Mouse (Mus musculus): ENCODE measurements around the gene Zer1.
A peak's percentile ranks its signal among the peaks of the same experiment; 100 is the strongest.
"Not testable (repeated sequence)": the region's sequence is repeated elsewhere in the genome, so short reads cannot be mapped to it uniquely, and the experiment has no call there.

Gene Zer1

GRCm38 (mm10) chr2:30124472-30125274 lies at the start of gene Zer1:
TSS of gene Zer1 (minus strand) at chr2:30124585.
- peak; percentile 46 for DNase-seq (ENCODE audit: extremely low spot score, low read depth, low spot score)

GRCm38 (mm10) chr2:30173541-30174240 lies 49.3 kb upstream of the Zer1 start:
- DNase-seq (ENCODE audit: extremely low spot score, low read depth, low spot score) = no peak

- no peak for DNase-seq (ENCODE audit: extremely low spot score, low read depth, low spot score)
These were observed 47.6 kb upstream of the Zer1 start for GRCm38 (mm10) chr2:30171997-30172382.

- DNase-seq (ENCODE audit: extremely low spot score, low read depth, low spot score) = no peak
These were observed 47.1 kb upstream of the Zer1 start, which contains the start of gene Endog for GRCm38 (mm10) chr2:30171371-30171996. TSS of gene Endog (plus strand) at chr2:30171493.

GRCm38 (mm10) chr2:30166677-30167076 lies 42.3 kb upstream of the Zer1 start:
- no peak for DNase-seq (ENCODE audit: extremely low spot score, low read depth, low spot score)

GRCm38 (mm10) chr2:30164340-30164932 lies 40.1 kb upstream of the Zer1 start:
- no peak for DNase-seq (ENCODE audit: extremely low spot score, low read depth, low spot score)

- DNase-seq (ENCODE audit: extremely low spot score, low read depth, low spot score) = peak; percentile 73
These were observed 37.4 kb upstream of the Zer1 start for GRCm38 (mm10) chr2:30161809-30162208.

GRCm38 (mm10) chr2:30159871-30160270 lies 35.5 kb upstream of the Zer1 start:
- not testable (repeated sequence) for DNase-seq (ENCODE audit: extremely low spot score, low read depth, low spot score)

GRCm38 (mm10) chr2:30152616-30153015 lies 28.2 kb upstream of the Zer1 start:
- no peak for DNase-seq (ENCODE audit: extremely low spot score, low read depth, low spot score)

- DNase-seq (ENCODE audit: extremely low spot score, low read depth, low spot score) = no peak
These were observed 27.5 kb upstream of the Zer1 start for GRCm38 (mm10) chr2:30151840-30152239.

GRCm38 (mm10) chr2:30147466-30147865 lies 23.1 kb upstream of the Zer1 start:
- DNase-seq (ENCODE audit: extremely low spot score, low read depth, low spot score) = no peak

- DNase-seq (ENCODE audit: extremely low spot score, low read depth, low spot score) = no peak
These were observed 20.1 kb upstream of the Zer1 start for GRCm38 (mm10) chr2:30144436-30144835.

- not testable (repeated sequence) for DNase-seq (ENCODE audit: extremely low spot score, low read depth, low spot score)
These were observed 15.6 kb upstream of the Zer1 start for GRCm38 (mm10) chr2:30140021-30140420.

GRCm38 (mm10) chr2:30136458-30136857 lies 12.1 kb upstream of the Zer1 start:
- no peak for DNase-seq (ENCODE audit: extremely low spot score, low read depth, low spot score)

GRCm38 (mm10) chr2:30134928-30135620 lies 10.7 kb upstream of the Zer1 start:
- DNase-seq (ENCODE audit: extremely low spot score, low read depth, low spot score) = no peak

GRCm38 (mm10) chr2:30134378-30134711 lies 10.0 kb upstream of the Zer1 start:
- DNase-seq (ENCODE audit: extremely low spot score, low read depth, low spot score) = no peak

GRCm38 (mm10) chr2:30133613-30134377 lies 9.4 kb upstream of the Zer1 start, which contains the start of gene Tbc1d13:
TSS of gene Tbc1d13 (plus strand) at chr2:30133746.
- DNase-seq (ENCODE audit: extremely low spot score, low read depth, low spot score) = peak; percentile 69

- peak; percentile 47 for DNase-seq (ENCODE audit: extremely low spot score, low read depth, low spot score)
These were observed 8.6 kb upstream of the Zer1 start for GRCm38 (mm10) chr2:30132801-30133612.

GRCm38 (mm10) chr2:30131240-30131639 lies 6.9 kb upstream of the Zer1 start:
- not testable (repeated sequence) for DNase-seq (ENCODE audit: extremely low spot score, low read depth, low spot score)
